Mouse (Mus musculus) heart, embryonic 11.5 days (tissue): ENCODE results near the gene Tex26. TPM values are rescaled to one million over a fixed set of nuclear protein-coding genes. Genes with fewer than 3 reads are reported as not detected.

Source experiments
- ATAC-seq: fragments of 200-750 bp; cut with Nextera tagmentation; replicated peaks from 2 replicates; pipeline ENCODE4 v1.8.0; 2017; ENCODE audit warnings: moderate library complexity; ENCODE audit not compliant: insufficient number of reproducible peaks, low FRiP score, low TSS enrichment
- H3K27ac ChIP-seq: fragments of 300-500 bp; sonication (generic); 2 replicates; pipeline ENCODE4 v1.5.1; 2014; ENCODE audit warnings: mild to moderate bottlenecking, low read depth, low read length
- H3K27me3 ChIP-seq: fragments of 300-500 bp; sonication (generic); 2 replicates; pipeline ENCODE4 v1.6.1; 2014; ENCODE audit warnings: mild to moderate bottlenecking, low read length, mixed read lengths; ENCODE audit not compliant: control insufficient read depth, insufficient read depth
- H3K36me3 ChIP-seq: fragments of 300-500 bp; sonication (generic); 2 replicates; pipeline ENCODE4 v1.6.1; 2014; ENCODE audit warnings: mild to moderate bottlenecking, low read length, moderate library complexity, mixed read lengths; ENCODE audit not compliant: control insufficient read depth, insufficient read depth
- H3K4me1 ChIP-seq: fragments of 300-500 bp; sonication (generic); 2 replicates; pipeline ENCODE4 v1.6.1; 2014; ENCODE audit warnings: low read length; ENCODE audit not compliant: control insufficient read depth, insufficient read depth
- H3K4me2 ChIP-seq: fragments of 300-500 bp; sonication (generic); 2 replicates; pipeline ENCODE4 v1.6.1; 2014; ENCODE audit warnings: mild to moderate bottlenecking, moderate library complexity
- H3K4me3 ChIP-seq: fragments of 300-500 bp; sonication (generic); 2 replicates; pipeline ENCODE4 v1.5.1; 2014; ENCODE audit warnings: low read depth, low read length
- H3K9ac ChIP-seq: fragments of 300-500 bp; sonication (generic); 2 replicates; pipeline ENCODE4 v1.6.1; 2014; ENCODE audit warnings: mild to moderate bottlenecking, low read depth, low read length, moderate library complexity
- H3K9me3 ChIP-seq: fragments of 300-500 bp; sonication (generic); replicated peaks from 2 replicates; pipeline ENCODE4 v1.6.1; 2016; ENCODE audit warnings: low read length; ENCODE audit not compliant: control insufficient read depth
- WGBS: fragments of 180-500 bp; shearing (Covaris S2); extraction: QIAGEN DNeasy Blood & Tissue Kit; methylation state at CpG from one replicate; pipeline ENCODE4 v1.1.7; 2014; ENCODE audit not compliant: insufficient replicate concordance; 5-methylcytosine and 5-hydroxymethylcytosine counted together
- polyA plus RNA-seq: library from polyadenylated mRNA; unstranded; fragments of >200 nt; fragmentation: Nextera tagmentation; extraction: Ambion mirVana; gene quantifications from 2 replicates; pipeline ENCODE4 v1.2.1, GENCODE M21; 2014

The Tex26 gene
- polyA plus RNA-seq, 1 experiment from 2014 or later = 0.57 TPM

DNA sequence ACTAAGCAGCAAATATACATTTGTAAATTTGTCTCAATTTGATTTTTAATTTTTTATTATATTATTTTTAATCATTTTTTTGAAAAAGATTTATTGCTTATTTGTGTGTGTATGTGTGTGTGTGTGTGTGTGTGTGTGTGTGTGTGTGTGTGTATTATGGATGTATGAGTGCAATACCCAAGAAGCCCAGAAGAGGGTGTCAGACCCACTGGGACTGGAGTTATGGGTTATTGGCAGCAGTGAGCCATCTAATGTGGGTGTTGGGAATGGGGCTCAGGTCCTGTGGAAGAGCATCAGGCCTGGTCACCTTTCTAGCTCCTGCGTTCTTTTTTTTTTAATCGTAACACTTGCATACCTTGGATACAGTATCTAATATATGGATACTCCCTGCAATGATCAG lies 66.6 kb downstream of the Tex26 start:
- Histone ChIP-seq H3K9me3 (no peaks in the 10 kb centered on the region), H3K27me3 (no peaks in the 10 kb centered on the region), H3K4me2 (no peak overlapping the region), H3K4me1 (no peaks in the 10 kb centered on the region), H3K36me3 (no peaks in the 10 kb centered on the region), H3K4me3 (no peak overlapping the region), H3K27ac (no peak overlapping the region), H3K9ac (no peak overlapping the region)
- ATAC-seq = no peak
- WGBS = 94% methylated on average over 2 of the region's 2 CpGs

DNA sequence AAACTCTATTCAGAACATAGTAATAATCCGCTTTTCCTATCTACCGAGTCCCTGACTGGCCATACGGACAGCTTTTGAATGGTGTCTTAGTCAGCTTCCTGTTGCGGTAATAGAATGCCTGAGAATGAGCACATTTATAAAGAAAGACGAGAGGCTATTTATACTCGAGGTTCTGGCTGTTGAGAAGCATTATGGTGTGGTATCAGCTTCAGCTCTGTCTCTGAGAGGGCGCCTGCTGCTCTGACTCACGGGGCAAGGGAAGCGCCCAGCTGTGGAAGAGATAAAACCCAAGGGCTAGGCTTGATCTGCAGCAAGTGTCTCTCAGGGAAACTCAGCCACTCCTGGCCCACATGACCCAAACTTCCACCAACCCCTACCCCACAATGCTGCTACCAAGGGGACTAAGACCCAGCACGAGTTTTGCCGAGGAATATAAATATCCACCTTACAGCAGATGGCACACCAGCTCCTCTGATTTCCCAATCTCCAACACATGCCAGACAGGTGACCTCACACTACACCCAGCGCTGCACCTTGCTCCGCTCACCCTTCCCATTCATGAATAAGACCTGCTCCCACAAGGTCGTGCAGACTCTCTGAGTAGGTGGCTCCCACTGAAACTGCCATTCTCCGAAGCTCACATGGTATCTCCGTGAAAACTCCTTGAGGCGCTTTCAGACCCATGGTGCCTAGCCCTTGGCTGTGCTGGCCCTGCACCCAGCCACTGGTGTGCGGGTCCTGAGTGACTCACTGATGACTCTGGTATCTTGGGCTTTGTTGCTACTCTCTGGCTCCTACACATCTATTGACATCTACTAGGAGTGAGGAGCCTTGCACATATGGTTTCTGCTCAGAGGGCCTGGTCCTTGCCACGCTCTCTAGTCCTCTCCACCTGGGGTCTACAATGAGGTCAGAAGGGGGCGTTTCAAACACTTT lies 68.9 kb downstream of the Tex26 start:
- Histone ChIP-seq H3K27me3 (no peaks in the 10 kb centered on the region), H3K4me1 (peaks cover 2% of the 10 kb centered on the region), H3K4me3 (no peak overlapping the region), H3K9me3 (no peaks in the 10 kb centered on the region), H3K4me2 (no peak overlapping the region), H3K36me3 (no peaks in the 10 kb centered on the region), H3K27ac (no peak overlapping the region), H3K9ac (no peak overlapping the region)
- no peak for ATAC-seq
- 57% methylated on average over 20 of the region's 20 CpGs for WGBS

DNA sequence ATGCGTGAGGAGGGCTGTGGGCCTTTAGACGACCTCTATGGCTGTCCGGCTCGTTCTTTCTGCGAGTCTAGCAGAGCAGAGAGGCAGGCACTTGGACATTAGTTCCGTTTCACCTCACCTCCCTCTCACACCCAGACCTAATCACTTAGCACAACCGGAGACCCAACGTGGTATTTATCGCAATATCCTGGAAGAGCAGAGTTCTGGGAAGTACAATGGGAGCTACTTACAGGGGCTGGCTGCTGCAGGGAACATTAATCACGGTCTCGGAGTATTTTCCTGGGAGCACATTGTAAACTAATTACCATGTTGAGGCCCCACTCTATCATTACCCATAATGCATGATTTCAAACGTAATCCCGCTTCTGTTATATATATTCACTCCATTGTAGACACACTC lies 70.9 kb downstream of the Tex26 start:
- ATAC-seq = no peak
- no peaks in the 10 kb centered on the region for H3K36me3 ChIP-seq
- H3K27me3 ChIP-seq = no peaks in the 10 kb centered on the region
- no peak overlapping the region for H3K4me2 ChIP-seq
- 79% methylated on average over 13 of the region's 13 CpGs for WGBS
- no peak overlapping the region for H3K9ac ChIP-seq
- no peak overlapping the region for H3K4me3 ChIP-seq
- peaks cover 11% of the 10 kb centered on the region for H3K4me1 ChIP-seq
- no peak overlapping the region for H3K27ac ChIP-seq
- no peaks in the 10 kb centered on the region for H3K9me3 ChIP-seq

DNA sequence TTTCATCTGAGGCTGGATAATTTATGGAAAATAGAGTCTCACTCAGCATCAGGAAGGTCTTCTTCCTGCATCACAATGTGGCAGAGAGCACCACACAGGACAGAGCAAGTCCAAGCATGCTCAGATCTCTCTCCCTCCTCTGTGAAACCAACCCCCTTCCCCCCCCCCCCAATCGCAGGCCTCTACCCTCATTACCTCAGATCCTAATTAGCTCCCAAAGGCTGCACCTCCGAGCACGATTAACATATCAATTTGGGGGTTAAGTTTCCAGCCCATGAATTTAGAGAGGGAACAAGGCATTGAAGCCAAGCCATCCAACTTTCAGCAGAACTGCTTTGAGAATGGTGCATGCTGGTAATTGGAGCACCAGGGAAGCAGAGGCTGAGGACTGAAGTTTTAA lies 73.2 kb downstream of the Tex26 start:
- WGBS = 54% methylated on average over 3 of the region's 3 CpGs
- H3K27ac ChIP-seq = no peak overlapping the region
- H3K27me3 ChIP-seq = no peaks in the 10 kb centered on the region
- H3K4me1 ChIP-seq = peaks cover 14% of the 10 kb centered on the region
- no peak overlapping the region for H3K4me2 ChIP-seq
- no peak overlapping the region for H3K9ac ChIP-seq
- no peak overlapping the region for H3K4me3 ChIP-seq
- no peaks in the 10 kb centered on the region for H3K9me3 ChIP-seq
- H3K36me3 ChIP-seq = no peaks in the 10 kb centered on the region
- ATAC-seq = no peak

DNA sequence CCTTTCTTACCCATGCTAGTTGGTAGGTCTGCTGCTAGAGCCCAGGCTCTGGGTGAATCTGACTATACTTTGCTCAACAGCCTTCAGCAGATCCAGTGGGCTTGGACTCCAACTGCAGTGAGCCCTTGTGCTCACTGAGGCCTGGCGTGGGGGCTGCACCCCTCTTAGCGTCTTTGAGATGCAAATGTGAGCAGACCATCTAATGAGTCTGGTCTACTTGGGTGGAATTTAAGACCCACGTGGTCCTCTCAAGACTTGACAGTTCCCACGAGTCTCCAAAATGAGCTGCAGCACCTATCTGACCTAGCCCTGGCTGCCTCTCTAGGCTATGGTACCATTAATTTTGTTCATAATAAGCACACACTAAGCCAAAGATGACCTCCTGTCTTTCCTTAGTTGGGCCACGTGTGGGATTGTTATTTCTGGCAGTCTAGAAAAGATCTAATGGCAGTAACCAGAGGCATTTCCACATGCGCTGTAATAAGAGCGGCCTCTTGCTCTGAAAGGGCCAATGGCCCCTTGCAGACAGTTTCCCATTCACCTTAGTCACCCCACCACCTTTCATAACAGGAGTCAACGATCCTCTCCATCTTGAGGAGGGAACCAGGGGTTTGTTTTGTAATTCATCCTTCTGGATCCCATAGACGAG lies 74.1 kb downstream of the Tex26 start:
- H3K4me1 ChIP-seq = peaks cover 15% of the 10 kb centered on the region
- no peak overlapping the region for H3K9ac ChIP-seq
- ATAC-seq = no peak
- H3K9me3 ChIP-seq = no peaks in the 10 kb centered on the region
- H3K36me3 ChIP-seq = no peaks in the 10 kb centered on the region
- peak overlapping the region; percentile 57 for H3K4me2 ChIP-seq
- H3K27ac ChIP-seq = peak overlapping the region; percentile 92
- H3K4me3 ChIP-seq = no peak overlapping the region
- 49% methylated on average over 9 of the region's 9 CpGs for WGBS
- H3K27me3 ChIP-seq = no peaks in the 10 kb centered on the region

DNA sequence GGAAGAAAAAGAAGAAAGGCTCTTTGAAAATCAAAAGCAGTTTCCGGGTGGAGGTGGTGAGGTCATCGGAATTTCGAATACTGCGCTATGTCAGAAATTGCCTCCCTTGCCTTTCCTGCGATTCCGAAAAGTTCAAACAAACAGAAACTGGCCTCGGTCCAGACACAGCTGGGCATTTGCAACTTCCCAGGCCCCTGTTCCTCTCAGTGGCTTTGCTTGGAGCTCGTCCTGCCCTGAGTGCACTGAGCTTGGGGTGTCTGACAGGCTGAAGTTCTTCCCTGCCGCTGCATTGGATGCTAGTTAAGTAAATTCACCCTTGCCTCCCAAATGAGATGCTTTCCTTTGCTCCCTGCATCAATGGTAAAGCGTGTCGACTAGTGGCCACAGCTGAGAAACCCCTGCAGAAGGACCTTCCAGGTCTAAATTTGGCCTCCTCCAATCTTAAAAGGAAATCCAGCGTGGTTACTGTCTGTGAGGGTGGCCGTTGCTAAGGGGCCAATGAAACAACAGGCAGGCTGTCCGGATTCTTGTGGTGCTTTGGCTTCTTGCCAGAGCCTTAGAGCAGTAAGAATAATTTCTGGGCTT lies 74.7 kb downstream of the Tex26 start:
- ATAC-seq = peak; percentile 43; the same call in 1 of the 2 replicates

DNA sequence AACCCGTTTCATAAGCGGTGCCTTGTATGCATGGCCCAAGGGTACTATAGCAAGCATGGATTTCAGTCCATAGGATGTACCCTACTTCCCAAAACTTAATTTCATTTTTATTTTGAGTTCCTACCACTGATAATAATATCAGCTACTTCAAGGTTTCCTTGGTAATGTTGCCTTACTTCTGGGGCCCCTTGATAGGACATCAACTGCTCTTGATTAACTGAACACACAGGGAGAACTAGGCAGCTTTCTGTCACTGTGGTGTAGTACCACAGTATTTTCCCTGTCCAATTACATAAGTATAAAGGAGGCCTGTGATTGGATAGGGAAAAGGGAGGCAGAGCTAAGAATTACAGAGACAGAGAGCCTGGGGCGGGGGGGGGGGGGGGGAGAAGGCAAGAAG lies 75.4 kb downstream of the Tex26 start:
- Histone ChIP-seq H3K4me1 (peaks cover 15% of the 10 kb centered on the region), H3K27ac (peak overlapping the region; percentile 92), H3K4me2 (peak overlapping the region; percentile 57), H3K9ac (no peak overlapping the region), H3K9me3 (no peaks in the 10 kb centered on the region), H3K4me3 (no peak overlapping the region), H3K36me3 (no peaks in the 10 kb centered on the region), H3K27me3 (no peaks in the 10 kb centered on the region)
- 62% methylated on average over 2 of the region's 3 CpGs for WGBS
- no peak for ATAC-seq

More for the DNA sequence above, 74.7 kb downstream of the Tex26 start:
- peak overlapping the region; percentile 43; the same call in 1 of the 2 replicates for H3K9ac ChIP-seq
- H3K9me3 ChIP-seq = no peaks in the 10 kb centered on the region
- peak overlapping the region; percentile 57 for H3K4me2 ChIP-seq
- H3K4me3 ChIP-seq = 0 out of 2 replicates have a peak overlapping the region, but pooled peaks have one; percentile 3
- no peaks in the 10 kb centered on the region for H3K36me3 ChIP-seq
- H3K27me3 ChIP-seq = no peaks in the 10 kb centered on the region
- WGBS = 16% methylated on average over 14 of the region's 14 CpGs
- peaks cover 15% of the 10 kb centered on the region for H3K4me1 ChIP-seq
- H3K27ac ChIP-seq = peak overlapping the region; percentile 92

DNA sequence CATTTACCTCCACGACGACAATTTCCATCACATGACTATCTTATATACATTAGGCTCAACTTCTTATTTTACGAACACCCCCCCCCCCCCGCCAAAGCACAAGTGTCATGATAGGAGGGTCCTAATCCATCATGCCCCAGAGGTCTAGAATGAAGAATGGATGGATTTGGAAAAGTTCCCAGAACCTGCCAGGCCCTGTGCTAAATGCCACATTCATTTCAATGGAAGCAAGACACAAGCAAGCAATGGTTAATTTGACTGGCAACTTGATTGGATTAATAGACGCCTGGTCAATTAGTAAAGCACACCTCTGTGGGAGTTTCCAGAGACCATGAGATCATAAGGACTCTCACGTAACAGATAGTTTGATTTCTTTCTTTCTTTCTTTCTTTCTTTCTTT lies 77.7 kb downstream of the Tex26 start:
- no peaks in the 10 kb centered on the region for H3K27me3 ChIP-seq
- H3K4me1 ChIP-seq = peaks cover 23% of the 10 kb centered on the region
- H3K36me3 ChIP-seq = no peaks in the 10 kb centered on the region
- no peak for ATAC-seq
- H3K27ac ChIP-seq = no peak overlapping the region
- no peaks in the 10 kb centered on the region for H3K9me3 ChIP-seq
- H3K4me3 ChIP-seq = no peak overlapping the region
- H3K9ac ChIP-seq = no peak overlapping the region
- H3K4me2 ChIP-seq = no peak overlapping the region
- WGBS = 69% methylated on average over 6 of the region's 6 CpGs
